In genomic region chr6:116863130-116863529, GRCm38 (mm10) we compare ENCODE assay signal across 16 mouse cellular contexts.
DNase-seq lines count a peak whose midpoint lies in the region; ATAC-seq and TF ChIP-seq lines count a peak whose summit lies in the region.
"Had no signal": no experiment of that assay in that cellular context is flagged by ENCODE, and none has a peak within 500 bp of the region (broad histone marks: within the 10 kb centered on the region; RNA-seq: fewer than 3 reads in every experiment).

No protein-coding gene starts in this region.

- ATAC-seq in forebrain, embryonic 14.5 days: no peak
- ATAC-seq in forebrain, embryonic 11.5 days (replicated peaks; ENCODE audit: low FRiP score): no peak
- no peak for ATAC-seq in kidney, postnatal 0 days (replicated peaks; ENCODE audit: low FRiP score, low read depth)
- no peak for ATAC-seq in kidney, embryonic 16.5 days (ENCODE audit: low FRiP score, low TSS enrichment)
- ATAC-seq in midbrain, postnatal 0 days (ENCODE audit: low FRiP score): no peak
- no peak for ATAC-seq in erythroblast, adult 5-6 weeks (replicated peaks; ENCODE audit: low FRiP score, poor library complexity, severe bottlenecking)

- no peaks in the 10 kb centered on the region for H3K27me3 ChIP-seq in forebrain, embryonic 14.5 days (replicated peaks; ENCODE audit: control insufficient read depth, insufficient read depth, low read length)
- H3K27me3 ChIP-seq in forebrain, embryonic 11.5 days (ENCODE audit: control insufficient read depth, insufficient read depth, low read length): no peaks in the 10 kb centered on the region
- H3K27me3 ChIP-seq in kidney, postnatal 0 days (ENCODE audit: insufficient read depth, low read length): no peaks in the 10 kb centered on the region
- H3K27me3 ChIP-seq in kidney, embryonic 16.5 days (ENCODE audit: insufficient read depth, low read length): no peaks in the 10 kb centered on the region
- H3K27me3 ChIP-seq in midbrain, postnatal 0 days (ENCODE audit: insufficient read depth, low read length): no peaks in the 10 kb centered on the region
- no peaks in the 10 kb centered on the region for H3K27me3 ChIP-seq in midbrain, embryonic 10.5 days (ENCODE audit: low read depth, poor library complexity, severe bottlenecking)
- H3K27me3 ChIP-seq: embryonic facial prominence, embryonic 12.5 days had no signal

- no peak; the same call in 1 of the 2 replicates for TF ChIP-seq CTCF in kidney, postnatal 0 days (IDR thresholded peaks at IDR 0.05; ENCODE audit: low read depth)
- peak; percentile 51 for TF ChIP-seq CTCF in midbrain, postnatal 0 days (IDR thresholded peaks at IDR 0.05)

- H3K4me1 ChIP-seq in forebrain, embryonic 14.5 days (ENCODE audit: control insufficient read depth, insufficient read depth, low read length): no peaks in the 10 kb centered on the region
- no peaks in the 10 kb centered on the region for H3K4me1 ChIP-seq in forebrain, embryonic 11.5 days (replicated peaks; ENCODE audit: control insufficient read depth, insufficient read depth, low read length)
- H3K4me1 ChIP-seq in kidney, postnatal 0 days (replicated peaks; ENCODE audit: insufficient read depth, low read length): no peaks in the 10 kb centered on the region
- H3K4me1 ChIP-seq in kidney, embryonic 16.5 days (ENCODE audit: insufficient read depth, low read length): no peaks in the 10 kb centered on the region
- no peaks in the 10 kb centered on the region for H3K4me1 ChIP-seq in midbrain, postnatal 0 days (ENCODE audit: insufficient read depth, low read length)
- no peaks in the 10 kb centered on the region; the same call in none of the 2 replicates for H3K4me1 ChIP-seq in midbrain, embryonic 10.5 days
- H3K4me1 ChIP-seq: embryonic facial prominence, embryonic 12.5 days had no signal

- peak; percentile 3 for DNase-seq in forebrain, embryonic 14.5 days (ENCODE audit: low spot score)
- no peak for DNase-seq in forebrain, embryonic 11.5 days (ENCODE audit: low spot score)
- peak; percentile 5 for DNase-seq in kidney, postnatal 0 days (ENCODE audit: low spot score)
- peak; percentile 12 for DNase-seq in midbrain, postnatal 0 days (ENCODE audit: low spot score)
- DNase-seq in midbrain, embryonic 10.5 days (ENCODE audit: low spot score): no peak
- DNase-seq: adrenal gland, postnatal 25 days; cerebellum, adult 8-10 months; kidney, adult 9 months; lung, postnatal 10 days; right cerebral cortex, adult 18-20 months had no signal

- no peak overlapping the region for H3K4me2 ChIP-seq in forebrain, embryonic 14.5 days (ENCODE audit: low read length)
- no peak overlapping the region for H3K4me2 ChIP-seq in forebrain, embryonic 11.5 days (ENCODE audit: low read depth, low read length, severe bottlenecking)
- H3K4me2 ChIP-seq in kidney, postnatal 0 days (ENCODE audit: low read length): no peak overlapping the region
- no peak overlapping the region for H3K4me2 ChIP-seq in kidney, embryonic 16.5 days (replicated peaks; ENCODE audit: low read depth, low read length)
- no peak overlapping the region for H3K4me2 ChIP-seq in midbrain, postnatal 0 days (ENCODE audit: low read depth, low read length, poor library complexity, severe bottlenecking)
- H3K4me2 ChIP-seq: embryonic facial prominence, embryonic 12.5 days; heart, embryonic 11.5 days; limb, embryonic 13.5 days had no signal

- 64% methylated on average over 2 of the region's 2 CpGs for WGBS in forebrain, embryonic 14.5 days
- 62% methylated on average over 2 of the region's 2 CpGs for WGBS in forebrain, embryonic 11.5 days
- WGBS in kidney, postnatal 0 days: 31% methylated on average over 2 of the region's 2 CpGs
- 32% methylated on average over 2 of the region's 2 CpGs for WGBS in kidney, embryonic 16.5 days
- 30% methylated on average over 2 of the region's 2 CpGs for WGBS in midbrain, postnatal 0 days
- WGBS in midbrain, embryonic 10.5 days: 45% methylated on average over 2 of the region's 2 CpGs

- H3K4me3 ChIP-seq in forebrain, embryonic 14.5 days (ENCODE audit: low read depth, low read length): no peak overlapping the region
- H3K4me3 ChIP-seq in forebrain, embryonic 11.5 days (ENCODE audit: low read depth, low read length): no peak overlapping the region
- no peak overlapping the region for H3K4me3 ChIP-seq in kidney, postnatal 0 days (replicated peaks; ENCODE audit: low read depth, low read length)
- no peak overlapping the region for H3K4me3 ChIP-seq in kidney, embryonic 16.5 days (ENCODE audit: low read length)
- no peak overlapping the region for H3K4me3 ChIP-seq in midbrain, postnatal 0 days (ENCODE audit: low read depth, low read length)
- H3K4me3 ChIP-seq in midbrain, embryonic 10.5 days: no peak overlapping the region
- H3K4me3 ChIP-seq: embryonic facial prominence, embryonic 12.5 days; limb, embryonic 13.5 days had no signal

- no peak overlapping the region for H3K27ac ChIP-seq in forebrain, embryonic 14.5 days (ENCODE audit: low read depth, low read length)
- H3K27ac ChIP-seq in forebrain, embryonic 11.5 days (ENCODE audit: low read depth, low read length): no peak overlapping the region
- no peak overlapping the region for H3K27ac ChIP-seq in kidney, postnatal 0 days
- H3K27ac ChIP-seq in kidney, embryonic 16.5 days (ENCODE audit: low read length): no peak overlapping the region
- H3K27ac ChIP-seq in midbrain, postnatal 0 days (ENCODE audit: low read depth, low read length): no peak overlapping the region
- H3K27ac ChIP-seq in midbrain, embryonic 10.5 days (replicated peaks): no peak overlapping the region
- H3K27ac ChIP-seq: embryonic facial prominence, embryonic 12.5 days; limb, embryonic 13.5 days; liver, embryonic 14.5 days had no signal

- no peaks in the 10 kb centered on the region for H3K9me3 ChIP-seq in forebrain, embryonic 14.5 days (replicated peaks; ENCODE audit: control insufficient read depth, low read length)
- no peaks in the 10 kb centered on the region for H3K9me3 ChIP-seq in forebrain, embryonic 11.5 days (ENCODE audit: control insufficient read depth, low read length)
- no peaks in the 10 kb centered on the region for H3K9me3 ChIP-seq in kidney, postnatal 0 days (replicated peaks; ENCODE audit: low read length)
- H3K9me3 ChIP-seq in kidney, embryonic 16.5 days (ENCODE audit: low read length): no peaks in the 10 kb centered on the region
- H3K9me3 ChIP-seq in midbrain, postnatal 0 days (ENCODE audit: low read length): no peaks in the 10 kb centered on the region
- no peaks in the 10 kb centered on the region for H3K9me3 ChIP-seq in midbrain, embryonic 10.5 days (replicated peaks)
- H3K9me3 ChIP-seq: embryonic facial prominence, embryonic 12.5 days; limb, embryonic 13.5 days had no signal

- no peak overlapping the region for H3K9ac ChIP-seq in forebrain, embryonic 14.5 days (ENCODE audit: low read length)
- H3K9ac ChIP-seq in forebrain, embryonic 11.5 days (ENCODE audit: low read length): no peak overlapping the region
- no peak overlapping the region for H3K9ac ChIP-seq in kidney, postnatal 0 days (ENCODE audit: low read depth, low read length)
- H3K9ac ChIP-seq in kidney, embryonic 16.5 days (replicated peaks; ENCODE audit: low read length): no peak overlapping the region
- no peak overlapping the region for H3K9ac ChIP-seq in midbrain, postnatal 0 days (replicated peaks; ENCODE audit: low read length, poor library complexity, severe bottlenecking)
- H3K9ac ChIP-seq: embryonic facial prominence, embryonic 12.5 days; limb, embryonic 13.5 days; liver, embryonic 14.5 days had no signal

- no peaks in the 10 kb centered on the region for H3K36me3 ChIP-seq in forebrain, embryonic 14.5 days (ENCODE audit: control insufficient read depth, insufficient read depth, low read length)
- H3K36me3 ChIP-seq in forebrain, embryonic 11.5 days (ENCODE audit: control insufficient read depth, insufficient read depth, low read length): no peaks in the 10 kb centered on the region
- H3K36me3 ChIP-seq in kidney, postnatal 0 days (ENCODE audit: insufficient read depth, low read length): no peaks in the 10 kb centered on the region
- H3K36me3 ChIP-seq in kidney, embryonic 16.5 days (ENCODE audit: insufficient read depth, low read length): no peaks in the 10 kb centered on the region
- H3K36me3 ChIP-seq in midbrain, postnatal 0 days (ENCODE audit: insufficient read depth, low read length): no peaks in the 10 kb centered on the region
- H3K36me3 ChIP-seq in midbrain, embryonic 10.5 days: no peaks in the 10 kb centered on the region
- H3K36me3 ChIP-seq: embryonic facial prominence, embryonic 12.5 days; limb, embryonic 13.5 days had no signal

Comparison
In these comparisons a context has a peak if more than half of its experiments do, and no peak if none do; other contexts are left out.
1. DNase-seq: peak in forebrain, embryonic 14.5 days (single experiment), kidney, postnatal 0 days (single experiment) and midbrain, postnatal 0 days (single experiment); none in forebrain, embryonic 11.5 days (single experiment) and midbrain, embryonic 10.5 days (single experiment).